Mouse (Mus musculus): ENCODE measurements at regions not wholly inside any gene's neighbourhood (a gene's known extent, or its start where the extent isn't known, plus 50 kb on each side); places are given as distances from the start of the nearest gene placed in this dataset.

DNA sequence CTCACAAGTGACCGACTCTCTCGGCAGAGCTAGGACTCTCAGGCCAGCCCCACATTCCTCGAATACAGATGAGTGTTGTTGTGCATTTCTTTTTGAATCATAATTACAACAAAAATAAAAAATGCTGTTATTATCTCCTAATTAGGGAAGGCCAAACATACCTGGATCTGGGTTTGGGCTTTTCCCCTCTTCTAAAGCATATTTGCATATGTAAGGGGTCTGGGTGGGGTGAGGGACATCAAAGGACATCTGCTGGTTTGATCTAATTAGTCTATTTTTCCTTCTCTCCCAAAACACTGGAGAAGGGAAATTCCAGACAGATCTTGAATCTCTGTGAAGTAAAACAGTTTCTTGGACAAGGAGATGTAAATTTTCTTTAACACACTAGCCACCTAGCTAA, 85.3 kb downstream of the Tfap2a start:
- DNase-seq (ENCODE audit: low spot score in 2 of 2), result no peak

DNA sequence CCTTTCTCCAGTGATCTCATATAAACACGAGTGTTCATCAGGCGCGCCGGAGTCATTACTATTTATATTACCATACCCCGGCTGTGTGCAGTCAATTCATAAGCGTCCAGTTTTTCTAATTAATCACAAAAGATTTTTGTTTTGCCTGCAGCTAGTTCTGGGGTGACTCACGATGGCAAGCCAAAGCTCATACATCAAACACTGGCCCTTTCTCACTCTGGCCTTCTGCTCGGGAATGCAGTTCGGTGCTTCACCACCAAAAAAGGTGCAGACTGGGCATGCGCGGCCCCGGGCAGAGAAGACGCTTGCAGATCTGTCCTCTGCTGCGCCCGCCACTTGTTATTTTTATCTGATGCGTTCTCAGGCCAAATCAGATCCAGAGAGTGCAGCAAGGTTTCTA, 87.1 kb downstream of the Tfap2a start:
- no peak for DNase-seq (ENCODE audit: low spot score in 2 of 2)

DNA sequence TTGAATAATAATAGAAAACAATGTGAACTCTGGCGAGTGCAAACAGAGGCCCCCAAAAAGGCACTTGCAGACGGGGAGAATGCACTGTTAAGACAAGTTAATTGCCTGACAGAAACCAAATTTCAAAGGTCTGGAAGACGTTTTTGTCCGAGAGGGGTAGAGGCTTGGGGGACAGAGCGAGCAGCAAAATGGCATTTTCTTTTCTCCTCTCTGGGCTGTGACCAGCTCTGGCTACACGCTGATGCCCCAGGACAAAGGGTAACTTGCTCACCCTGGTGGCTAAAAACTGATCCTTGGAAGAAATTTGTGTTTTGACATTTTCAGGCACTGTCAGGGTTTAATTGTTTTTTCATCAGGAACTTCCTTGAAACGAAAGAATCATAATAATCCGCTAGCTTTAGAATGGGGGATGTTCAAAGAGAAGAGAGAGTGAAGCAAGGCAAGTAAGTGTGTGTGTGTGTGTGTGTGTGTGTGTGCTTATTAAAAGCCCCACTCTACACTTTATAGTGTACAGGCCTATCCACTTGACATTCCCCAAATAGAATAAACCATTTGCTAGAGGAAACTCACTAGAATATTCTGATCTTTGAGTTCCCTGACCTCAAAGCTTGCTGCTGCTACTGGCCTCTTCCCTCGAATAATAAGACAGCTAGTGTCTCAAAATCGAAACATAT, 88.0 kb downstream of the Tfap2a start:
- DNase-seq (ENCODE audit: low spot score in 2 of 2), result no peak

DNA sequence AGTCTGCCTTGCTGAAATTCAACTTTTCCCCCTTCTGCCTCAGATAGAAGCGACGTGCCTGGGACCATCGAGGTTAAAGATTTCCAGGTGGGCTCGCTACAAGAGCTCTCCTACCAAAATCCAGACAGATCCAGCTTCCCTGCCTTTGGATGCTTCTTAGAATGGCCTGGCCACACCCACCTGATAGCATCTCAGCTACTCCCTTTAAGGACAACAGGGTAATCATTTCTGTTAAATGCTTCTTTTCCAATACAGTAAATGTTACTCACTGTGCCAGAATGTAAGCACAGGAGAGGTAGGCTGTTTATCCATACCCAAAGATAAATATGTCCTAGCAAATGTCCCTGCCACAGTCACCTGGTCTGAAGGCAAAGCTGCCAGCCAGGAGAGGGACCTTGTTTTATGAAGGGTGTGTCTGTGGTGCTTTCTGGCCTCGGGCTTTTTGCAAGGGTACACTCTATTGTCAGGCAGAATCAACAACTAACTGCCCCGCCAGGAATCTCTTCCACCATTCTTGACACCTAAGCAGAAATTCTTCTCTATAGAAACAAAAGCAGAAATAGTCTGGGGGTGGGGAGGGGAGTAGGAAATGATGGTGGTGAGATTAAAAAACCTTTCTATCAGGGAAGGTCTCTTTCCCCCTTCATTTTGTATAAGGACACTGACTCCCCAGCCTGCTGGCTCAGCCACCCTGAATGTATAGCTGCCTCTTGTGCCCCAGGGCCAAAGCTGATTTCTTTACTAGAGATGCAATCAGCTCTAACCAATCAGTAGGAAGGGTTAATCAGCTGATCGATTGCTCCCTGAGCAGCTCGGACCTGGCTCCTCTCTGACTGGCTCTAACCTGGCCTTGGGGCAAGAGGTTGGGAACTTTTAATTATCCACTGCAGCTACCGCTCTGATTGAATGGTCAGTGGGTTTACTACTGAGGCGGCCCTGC, 88.8 kb downstream of the Tfap2a start:
- DNase-seq (ENCODE audit: low spot score in 2 of 2), result no peak

DNA sequence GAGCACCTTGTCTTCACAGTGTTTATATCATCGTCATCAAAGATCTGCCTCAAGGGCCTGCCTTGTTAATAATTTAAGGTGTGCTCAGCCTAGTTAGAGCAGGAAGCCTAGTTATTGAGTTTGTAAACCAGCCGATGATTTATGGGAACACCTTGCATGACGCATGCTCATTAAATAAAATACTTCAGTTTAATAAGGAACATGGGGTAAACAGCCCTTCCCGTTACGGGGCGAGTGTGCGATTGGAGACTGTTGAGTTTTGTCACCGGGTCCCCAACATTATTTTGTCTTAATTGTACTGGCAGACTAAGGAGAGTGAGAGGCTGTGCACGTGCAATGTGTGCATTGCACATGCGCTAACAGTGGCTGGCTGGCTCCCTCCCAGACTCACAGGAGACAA, 92.0 kb downstream of the Tfap2a start:
- DNase-seq (ENCODE audit: low spot score in 2 of 2), result no peak

DNA sequence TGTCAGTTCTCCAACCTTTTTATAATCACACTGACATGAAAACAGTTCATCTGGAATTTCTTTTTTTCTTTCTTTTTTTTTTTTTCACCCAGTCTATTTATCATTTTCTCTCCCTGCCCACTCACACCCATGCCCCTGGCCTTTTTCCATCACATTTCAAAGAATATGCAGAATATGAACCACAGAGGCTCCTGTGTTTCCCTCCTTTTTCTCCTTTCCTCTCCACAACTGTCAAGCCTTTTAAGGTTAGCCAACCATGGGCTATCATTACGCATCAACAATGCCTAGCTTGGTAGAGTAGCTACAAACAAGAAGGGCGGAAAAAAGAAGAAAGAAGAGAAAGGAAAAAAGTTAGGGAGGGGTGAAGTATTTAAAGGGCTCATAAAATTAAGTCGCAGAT, 92.5 kb downstream of the Tfap2a start:
- no peak for DNase-seq (ENCODE audit: low spot score in 2 of 2)

DNA sequence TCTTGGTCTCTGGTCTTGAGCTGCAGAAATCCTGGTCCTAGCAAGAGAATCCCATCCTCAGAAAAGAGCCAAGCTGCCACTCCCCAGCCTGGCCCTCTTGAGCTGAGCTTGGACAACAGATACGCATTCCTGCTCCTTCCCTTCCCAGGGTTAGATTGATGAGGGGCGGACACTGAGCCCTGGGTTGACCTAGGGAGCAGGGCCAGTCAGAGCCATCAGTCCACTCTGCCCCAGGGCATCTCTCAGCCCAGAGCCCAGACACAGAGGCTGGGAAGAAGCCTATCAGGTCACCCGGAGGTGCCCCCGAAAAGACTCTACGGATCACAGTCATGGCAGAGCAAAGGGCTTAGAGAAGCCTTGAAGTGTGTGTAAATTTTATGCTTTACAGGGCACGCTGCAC, 95.2 kb downstream of the Tfap2a start:
- no peak for DNase-seq (ENCODE audit: low spot score in 2 of 2)

DNA sequence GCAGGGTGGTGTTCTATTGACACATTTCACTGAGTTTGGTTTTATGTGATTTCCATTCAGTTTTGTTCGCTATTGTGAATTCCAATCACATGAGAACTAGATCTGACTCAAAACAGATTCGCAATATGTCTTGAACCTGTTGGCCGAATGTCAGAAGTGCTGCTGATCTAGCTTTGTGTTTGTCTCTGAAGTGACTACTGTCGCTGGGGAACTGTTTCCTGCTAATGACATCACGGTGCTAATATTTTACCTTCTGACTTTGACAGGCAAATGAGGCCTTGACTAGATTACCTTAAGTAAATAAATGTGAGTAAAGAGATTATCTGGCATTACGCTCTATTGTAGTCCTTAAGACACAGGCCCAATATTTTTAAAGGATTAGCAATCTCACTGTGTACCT, 100.9 kb downstream of the Tfap2a start:
- no peak for DNase-seq (ENCODE audit: low spot score in 2 of 2)

DNA sequence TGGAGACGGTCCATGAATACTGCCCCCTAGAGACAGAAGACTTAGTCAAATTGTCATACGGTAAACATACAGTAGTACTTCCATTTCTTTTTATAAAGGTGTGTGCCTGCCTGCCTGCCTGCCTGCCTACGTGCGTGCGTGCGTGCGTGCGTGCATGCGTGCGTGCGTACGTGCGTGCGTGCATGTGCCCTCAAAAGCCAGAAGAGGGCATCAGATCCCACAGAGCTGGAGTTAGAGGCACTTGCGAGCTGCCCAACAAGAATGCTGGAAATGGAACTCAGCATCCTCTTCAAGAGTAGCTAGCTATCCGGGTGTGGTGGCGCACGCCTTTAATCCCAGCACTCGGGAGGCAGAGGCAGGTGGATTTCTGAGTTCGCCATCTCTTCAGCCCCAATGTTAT, 120.3 kb downstream of the Tfap2a start:
- no peak for DNase-seq (ENCODE audit: low spot score in 2 of 2)

DNA sequence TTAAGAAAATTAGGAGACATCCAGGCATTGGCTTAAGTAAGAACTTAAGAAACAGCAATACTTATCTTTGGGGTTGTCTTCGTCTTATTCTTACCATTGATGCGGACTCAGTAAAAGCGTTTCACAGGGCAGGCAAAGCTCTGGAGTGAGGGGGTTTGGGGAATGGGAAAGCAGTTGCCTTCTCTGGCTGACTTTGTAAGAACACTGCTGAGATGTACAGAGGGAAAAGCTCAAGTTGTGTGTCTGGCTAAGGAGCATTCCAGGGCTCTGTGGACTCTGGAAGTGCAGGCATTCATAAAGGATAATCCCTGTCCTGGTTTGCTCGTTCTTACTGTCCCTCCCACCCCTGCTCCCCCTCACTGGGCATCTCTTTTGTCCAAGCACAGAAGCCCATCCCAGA, 129.7 kb downstream of the Tfap2a start:
- no peak for DNase-seq (ENCODE audit: low spot score in 2 of 2)

DNA sequence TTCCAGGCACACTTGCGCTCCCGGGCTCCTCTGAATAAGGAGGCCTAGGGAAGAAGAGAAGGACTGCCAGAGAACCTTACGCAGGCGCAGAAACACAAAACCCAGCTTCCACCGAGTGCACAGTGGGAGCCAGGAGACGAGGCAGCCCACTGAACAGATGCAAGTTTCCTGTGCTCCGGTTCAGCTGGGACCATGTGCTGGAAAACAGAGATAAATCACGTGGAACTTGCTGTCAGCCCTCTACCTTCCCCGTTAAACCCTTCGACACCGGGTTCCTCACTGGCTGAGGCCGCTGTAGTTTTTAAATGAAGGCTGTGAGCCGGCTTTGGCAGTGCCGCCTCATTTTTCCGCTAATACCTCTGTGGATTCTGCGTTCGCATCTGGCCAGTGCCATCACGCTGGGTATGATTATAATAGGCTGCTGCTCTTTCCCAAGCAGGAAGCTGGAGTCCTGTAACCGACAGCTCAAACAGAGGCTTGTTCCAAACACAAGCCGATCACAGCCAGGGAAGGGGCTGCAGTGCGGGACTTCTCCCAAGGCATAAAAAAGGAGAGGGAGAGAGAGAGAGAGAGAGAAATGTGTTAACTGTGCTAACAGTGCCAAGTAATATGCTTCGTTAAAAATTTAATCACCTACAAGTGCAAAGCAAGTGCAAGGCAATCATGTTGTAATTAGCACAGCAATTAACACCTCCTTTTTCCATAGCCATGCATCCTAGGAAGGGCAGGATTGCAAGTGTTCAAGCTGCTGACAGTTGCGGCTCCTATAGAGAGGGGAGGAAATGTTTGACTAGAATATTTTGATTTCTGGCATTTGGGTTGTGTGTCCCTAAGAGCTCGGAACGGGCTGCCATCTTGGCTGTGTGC, 131.5 kb downstream of the Tfap2a start:
- no peak for DNase-seq (ENCODE audit: low spot score in 2 of 2)

DNA sequence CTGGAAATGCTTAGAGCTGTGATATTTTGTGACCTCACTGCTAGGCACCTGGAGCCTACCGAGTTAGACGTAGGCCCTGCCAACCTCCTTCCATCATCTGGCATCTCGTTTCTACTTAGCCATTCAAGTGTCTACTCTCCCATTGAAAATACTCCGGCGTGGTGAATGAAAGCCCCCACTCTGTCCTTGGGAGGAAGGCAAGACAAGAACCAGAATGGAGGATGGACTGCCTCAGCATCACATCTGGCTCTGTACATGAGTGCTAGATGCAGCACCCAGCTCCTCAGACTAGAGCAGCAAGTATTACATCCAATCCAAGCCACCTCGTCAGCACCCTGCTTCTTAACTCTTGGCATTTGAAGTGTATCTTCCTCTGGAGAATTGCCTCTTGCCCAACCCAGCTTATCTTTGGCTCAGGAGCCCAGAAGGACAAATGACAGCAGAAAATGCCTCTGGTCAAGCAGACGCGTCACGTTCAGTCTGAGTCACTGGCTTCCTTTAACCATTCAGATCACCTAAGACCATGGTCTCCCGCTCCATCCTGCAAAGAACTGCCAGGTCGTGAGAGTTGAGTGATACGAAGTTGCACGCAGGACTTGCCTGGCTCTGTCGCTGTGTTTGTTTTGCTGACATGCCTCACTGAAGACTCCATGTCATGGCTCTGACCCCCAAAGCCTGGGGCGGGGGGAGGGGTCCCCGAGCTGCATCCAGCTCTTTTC, 132.3 kb downstream of the Tfap2a start:
- no peak for DNase-seq (ENCODE audit: low spot score in 2 of 2)

DNA sequence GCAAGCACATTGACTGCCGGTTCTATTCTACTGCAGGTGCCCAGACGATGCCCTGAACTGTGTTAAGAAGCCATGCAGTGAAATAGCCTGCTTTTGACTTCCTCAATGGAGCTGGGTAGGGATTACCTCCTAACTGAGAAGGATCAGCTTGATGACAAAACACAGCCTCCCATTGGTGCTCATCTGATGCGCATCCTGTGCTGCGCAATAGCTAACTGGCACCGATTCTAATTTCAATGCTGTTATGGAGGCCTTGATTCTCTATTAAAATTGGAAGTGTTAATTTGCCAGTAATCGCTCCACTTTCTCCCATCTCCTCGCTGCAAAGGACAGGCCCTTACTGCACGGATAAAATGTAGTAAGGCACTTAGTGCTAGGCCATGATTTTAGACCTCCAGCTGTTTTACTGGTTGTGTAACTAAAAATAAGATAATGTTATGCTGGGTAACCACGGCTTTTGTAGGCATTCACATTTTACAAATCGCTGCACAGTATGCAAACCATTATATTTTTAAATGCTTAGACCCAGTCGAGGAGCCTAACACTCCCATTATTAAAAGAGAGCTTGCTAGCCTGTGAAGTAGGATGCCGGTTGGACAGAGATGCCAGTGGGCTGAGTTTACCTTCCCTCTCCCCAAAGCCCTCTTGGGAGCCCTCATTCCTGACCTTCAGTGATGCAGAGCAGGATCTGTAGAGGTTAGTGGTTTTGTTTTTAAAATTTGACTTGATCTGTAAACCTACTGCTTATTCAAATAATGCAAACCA, 163.0 kb downstream of the Tfap2a start:
- no peak for DNase-seq (ENCODE audit: low spot score in 2 of 2)

DNA sequence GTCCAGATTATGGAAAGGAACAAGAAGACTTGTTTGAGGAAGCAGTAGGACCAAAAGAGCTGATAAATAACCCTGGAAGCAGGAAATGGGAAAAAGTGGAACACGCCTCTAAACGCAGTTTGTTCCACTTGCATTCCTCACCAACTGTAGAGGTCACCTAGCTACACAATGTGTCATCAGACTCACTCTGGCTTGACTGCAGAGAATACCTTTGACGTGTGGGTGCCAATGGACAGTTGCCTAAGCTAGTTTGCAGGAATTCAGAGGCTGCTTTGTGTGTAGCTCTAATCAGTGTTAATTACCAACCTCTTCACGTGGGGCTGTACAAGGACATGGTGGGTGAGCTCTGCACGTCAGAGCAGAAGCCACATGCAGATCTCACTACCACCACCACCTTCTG, 168.7 kb downstream of the Tfap2a start:
- no peak for DNase-seq (ENCODE audit: low spot score in 2 of 2)

DNA sequence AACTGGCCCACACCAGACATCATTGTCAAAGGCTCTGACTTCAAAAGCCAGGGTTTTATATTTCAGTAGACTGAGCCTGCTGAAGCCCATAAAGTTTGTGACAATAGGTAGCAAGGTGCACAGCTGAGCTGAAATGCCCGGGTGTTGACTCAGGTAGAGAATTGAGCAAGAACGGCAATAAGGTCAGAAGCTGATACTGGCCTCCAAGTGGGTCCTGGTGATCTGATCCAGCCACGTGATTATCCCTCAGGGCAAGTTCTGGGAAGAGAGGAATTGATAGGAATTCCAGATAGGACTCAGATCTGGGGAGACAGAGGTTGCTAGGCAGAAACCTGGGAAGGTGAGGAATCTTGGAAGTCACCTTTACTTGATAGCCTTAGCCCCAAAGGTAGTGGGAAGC, 170.4 kb downstream of the Tfap2a start:
- DNase-seq (ENCODE audit: low spot score in 2 of 2), result no peak

DNA sequence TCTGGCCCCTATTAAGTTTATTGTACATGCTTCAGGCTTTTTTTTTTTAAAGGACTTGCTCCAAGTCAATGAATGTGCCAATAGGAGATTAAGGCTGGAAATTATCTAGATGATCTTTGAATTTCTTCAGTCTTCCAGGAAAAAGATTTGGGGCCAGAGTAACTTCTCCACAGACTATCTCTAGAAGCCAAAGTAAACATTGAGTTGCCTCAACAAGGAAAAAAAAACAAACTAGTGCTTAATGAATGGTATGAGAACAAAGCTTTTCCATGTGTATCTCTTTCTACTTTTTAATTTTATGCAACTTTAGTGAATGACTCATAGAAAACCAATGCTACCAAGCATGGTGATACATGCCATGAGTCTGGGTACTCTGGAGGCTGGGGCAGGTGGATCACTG, 173.8 kb downstream of the Tfap2a start:
- DNase-seq (ENCODE audit: low spot score in 2 of 2), result no peak

DNA sequence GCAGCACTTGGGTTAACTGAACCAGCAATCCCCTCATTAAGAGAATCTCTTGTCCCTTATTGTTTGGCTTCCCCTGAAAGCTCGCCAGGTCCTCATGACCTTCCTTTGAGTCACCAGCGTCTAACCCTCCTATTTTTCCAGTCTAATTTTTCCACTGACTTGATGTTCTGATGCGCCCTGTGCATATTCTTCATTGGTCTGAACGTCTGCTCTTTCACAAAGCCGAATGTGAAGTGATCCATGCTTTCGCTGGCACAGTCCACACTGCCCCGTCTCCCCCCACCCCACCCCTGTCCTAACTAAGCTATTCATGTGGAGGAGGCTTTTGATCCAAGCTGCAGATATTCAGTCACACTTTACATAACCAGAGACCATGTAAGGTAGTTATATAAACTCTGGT, 183.8 kb downstream of the Tfap2a start:
- DNase-seq (ENCODE audit: low spot score in 2 of 2), result no peak

DNA sequence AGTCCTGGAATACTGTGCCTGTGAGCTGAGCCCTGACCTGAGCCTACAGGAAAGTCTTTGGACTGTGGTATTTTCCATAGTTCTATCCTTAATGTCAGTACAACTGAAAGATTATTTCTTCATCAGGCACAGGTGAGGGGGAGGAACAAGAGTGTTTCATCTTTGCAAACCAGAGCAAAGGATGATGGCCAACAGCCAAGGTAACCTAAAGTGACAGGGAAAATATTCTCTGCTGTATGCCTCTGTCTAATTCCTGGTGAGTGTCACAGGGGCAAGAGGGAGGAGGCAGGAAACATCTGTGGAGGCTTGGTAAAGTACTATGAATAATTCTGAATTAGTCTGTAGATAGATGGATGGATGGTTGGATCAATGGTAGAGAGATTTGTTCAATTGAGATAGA, 164.3 kb upstream of the Ofcc1 start:
- no peak for DNase-seq (ENCODE audit: low spot score in 2 of 2)

DNA sequence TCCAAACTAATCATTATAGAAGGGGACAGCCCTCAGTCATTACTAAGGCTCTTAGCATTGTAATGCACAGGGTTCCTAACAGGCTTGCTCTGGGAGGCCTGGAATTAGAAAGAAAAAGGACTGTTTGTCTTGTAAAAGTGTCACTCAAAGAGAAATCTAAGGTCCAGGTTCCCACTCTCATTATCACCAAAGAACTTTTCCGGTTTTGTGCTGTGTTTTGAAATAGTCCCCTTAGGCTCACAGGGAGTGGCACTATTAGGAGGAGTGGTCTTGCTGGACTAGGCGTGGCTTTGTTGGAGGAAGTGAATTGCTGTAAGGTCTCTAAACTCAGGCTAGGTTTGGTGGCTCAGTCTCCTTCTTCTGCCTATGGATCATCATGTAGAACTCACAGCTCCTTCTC, 161.9 kb upstream of the Ofcc1 start:
- no peak for DNase-seq (ENCODE audit: low spot score in 2 of 2)

DNA sequence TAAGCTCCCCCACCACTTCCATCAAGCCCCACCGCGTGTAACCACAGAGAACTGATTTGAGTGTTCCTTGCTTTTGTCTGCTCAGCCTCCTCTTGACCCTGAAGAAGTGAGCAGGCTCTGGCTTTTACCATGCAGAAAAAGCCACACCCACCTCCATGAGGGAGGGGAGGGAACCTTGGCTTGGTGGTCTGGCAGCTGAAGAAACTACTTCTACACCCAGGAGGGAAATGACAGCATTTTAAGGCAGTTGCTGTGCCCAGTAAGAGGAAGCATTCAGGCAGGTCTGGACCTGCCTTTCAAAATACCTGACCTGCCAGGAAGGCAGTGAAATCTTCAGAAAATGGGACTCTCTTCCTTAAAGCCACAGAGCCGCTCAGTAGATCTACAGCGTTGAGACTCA, 156.9 kb upstream of the Ofcc1 start:
- DNase-seq (ENCODE audit: low spot score in 2 of 2), result no peak

DNA sequence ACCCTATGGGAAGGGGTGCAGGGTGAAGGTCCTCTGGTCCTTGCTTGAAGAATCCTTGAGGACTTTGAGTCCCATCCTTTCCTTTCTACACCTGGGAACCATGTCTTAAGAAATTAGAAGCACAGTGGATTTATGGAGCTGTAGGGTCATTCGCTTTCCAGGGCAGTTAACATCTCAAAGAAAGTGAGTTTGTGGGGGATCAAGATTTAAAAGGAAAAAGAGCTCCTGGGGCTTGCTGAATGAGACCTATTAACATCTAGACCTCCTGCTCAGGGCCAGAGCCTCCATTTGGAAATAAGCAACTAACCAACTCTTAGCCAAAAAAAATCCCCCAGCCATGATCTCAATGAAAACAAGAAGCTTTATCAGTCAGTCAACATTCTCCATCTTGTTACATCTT, 148.0 kb upstream of the Ofcc1 start:
- DNase-seq (ENCODE audit: low spot score in 2 of 2), result no peak

Measured in spleen, postnatal 4 days (tissue).